Mouse (Mus musculus) embryonic fibroblast, embryonic 13.5 days (primary cell): ENCODE results near the gene 1700024P04Rik.

Experiments
- CTCF ChIP-seq: IDR thresholded peaks from 2 replicates; pipeline ENCODE4 v1.5.1; 2011; ENCODE audit warnings: mild to moderate bottlenecking, control low read depth, low read length, moderate library complexity, borderline replicate concordance; ENCODE audit not compliant: insufficient read depth
- POLR2A ChIP-seq: IDR thresholded peaks from 2 replicates; pipeline ENCODE4 v1.6.1; 2011; ENCODE audit warnings: low read depth, mild to moderate bottlenecking, control low read depth, low read length, moderate library complexity

DNA sequence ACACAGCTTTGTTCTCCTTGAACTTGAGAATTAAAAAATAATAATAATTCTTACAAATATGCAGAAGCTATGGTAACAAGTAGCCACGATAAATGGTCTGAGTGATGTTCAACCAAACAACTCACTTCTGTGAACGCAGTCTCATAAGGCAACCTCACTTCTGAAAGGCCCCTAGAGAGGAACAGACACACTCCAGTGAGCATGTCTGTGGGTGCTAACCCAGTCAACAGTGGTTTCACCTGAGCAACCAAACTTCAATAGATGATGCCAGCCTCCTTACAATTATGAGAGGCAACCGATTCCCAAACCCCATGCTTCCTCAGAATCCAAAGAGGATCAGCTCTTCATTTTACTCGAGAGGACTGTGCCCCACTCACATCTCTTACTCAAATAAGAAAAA, 39.0 kb downstream of the 1700024P04Rik start:
- TF ChIP-seq CTCF, result no peak
- TF ChIP-seq POLR2A, result no peak
